Mouse (Mus musculus): Measurements from ENCODE around the gene Slc25a51. TPM values are rescaled to one million over a fixed set of nuclear protein-coding genes. Genes with fewer than 3 reads are reported as not detected.

The Slc25a51 gene
- polyA plus RNA-seq, 1 experiment from 2014 or later, result 62.2 TPM

- Histone ChIP-seq H3K36me3 (peaks cover 43% of the 10 kb centered on the region), H3K9me3 (no peaks in the 10 kb centered on the region), H3K4me2 (no peak overlapping the region), H3K27ac (no peak overlapping the region), H3K4me3 (no peak overlapping the region), H3K27me3 (no peaks in the 10 kb centered on the region), H3K9ac (no peak overlapping the region), H3K4me1 (peaks cover 11% of the 10 kb centered on the region)
- WGBS, result 74% methylated on average over 1 of the region's 1 CpGs
- no peak for ATAC-seq (ENCODE audit: insufficient number of reproducible peaks, insufficient read depth, low FRiP score, low TSS enrichment, low read depth)
Observed at GRCm38 (mm10) chr4:45441778-45442177, 33.2 kb upstream of the Slc25a51 start.

DNA sequence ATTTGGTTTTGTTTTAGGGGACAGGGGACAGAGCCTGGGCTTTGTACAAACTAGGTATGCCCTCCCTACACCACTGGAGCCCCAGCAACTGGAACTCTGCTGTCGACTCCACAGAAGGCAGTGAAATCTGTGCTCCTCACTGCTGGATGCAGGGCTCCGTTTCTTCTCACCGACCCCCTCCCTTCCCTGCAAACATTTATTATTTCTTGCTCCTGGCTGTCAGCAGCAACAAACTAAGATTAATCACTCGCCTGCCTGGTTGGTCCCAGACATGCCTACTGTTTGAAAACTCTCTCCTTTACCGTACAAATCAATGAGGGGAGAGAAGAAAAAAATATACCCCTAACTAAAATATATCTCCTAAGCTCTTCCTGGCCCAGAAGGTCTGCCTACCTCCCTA is 30.7 kb upstream of the Slc25a51 start:
- H3K9ac ChIP-seq, result no peak overlapping the region
- H3K4me3 ChIP-seq, result no peak overlapping the region
- no peak overlapping the region for H3K4me2 ChIP-seq
- H3K4me1 ChIP-seq, result peaks cover 36% of the 10 kb centered on the region
- no peaks in the 10 kb centered on the region for H3K27me3 ChIP-seq
- H3K9me3 ChIP-seq, result no peaks in the 10 kb centered on the region
- H3K36me3 ChIP-seq, result peaks cover 30% of the 10 kb centered on the region
- WGBS, result 50% methylated on average over 5 of the region's 5 CpGs
- no peak for ATAC-seq (ENCODE audit: insufficient number of reproducible peaks, insufficient read depth, low FRiP score, low TSS enrichment, low read depth)
- H3K27ac ChIP-seq, result no peak overlapping the region

- Histone ChIP-seq H3K27me3 (no peaks in the 10 kb centered on the region), H3K4me2 (no peak overlapping the region), H3K9me3 (no peaks in the 10 kb centered on the region), H3K4me1 (peaks cover 59% of the 10 kb centered on the region), H3K4me3 (no peak overlapping the region), H3K36me3 (peaks cover 16% of the 10 kb centered on the region; the same call in 1 of the 2 replicates), H3K9ac (no peak overlapping the region), H3K27ac (no peak overlapping the region)
- no peak for ATAC-seq (ENCODE audit: insufficient number of reproducible peaks, insufficient read depth, low FRiP score, low TSS enrichment, low read depth)
- WGBS, result 20% methylated on average over 3 of the region's 3 CpGs
Observed at GRCm38 (mm10) chr4:45437010-45437409, 28.4 kb upstream of the Slc25a51 start.

GRCm38 (mm10) chr4:45436383-45436913 is 27.9 kb upstream of the Slc25a51 start:
- no peak for ATAC-seq (ENCODE audit: insufficient number of reproducible peaks, insufficient read depth, low FRiP score, low TSS enrichment, low read depth)
- Histone ChIP-seq H3K4me1 (peaks cover 62% of the 10 kb centered on the region), H3K4me3 (no peak overlapping the region), H3K27ac (no peak overlapping the region), H3K4me2 (no peak overlapping the region), H3K9ac (no peak overlapping the region), H3K36me3 (peaks cover 10% of the 10 kb centered on the region; the same call in 1 of the 2 replicates), H3K27me3 (no peaks in the 10 kb centered on the region), H3K9me3 (no peaks in the 10 kb centered on the region)
- WGBS, result 51% methylated on average over 7 of the region's 7 CpGs

GRCm38 (mm10) chr4:45435899-45436298 is 27.3 kb upstream of the Slc25a51 start:
- WGBS, result 62% methylated on average over 2 of the region's 2 CpGs
- Histone ChIP-seq H3K4me2 (no peak overlapping the region), H3K36me3 (peaks cover 9% of the 10 kb centered on the region; the same call in 1 of the 2 replicates), H3K4me3 (no peak overlapping the region), H3K27me3 (no peaks in the 10 kb centered on the region), H3K9ac (no peak overlapping the region), H3K27ac (no peak overlapping the region), H3K9me3 (no peaks in the 10 kb centered on the region), H3K4me1 (peaks cover 62% of the 10 kb centered on the region)
- ATAC-seq (ENCODE audit: insufficient number of reproducible peaks, insufficient read depth, low FRiP score, low TSS enrichment, low read depth), result no peak

- H3K36me3 ChIP-seq, result no peaks in the 10 kb centered on the region
- H3K4me3 ChIP-seq, result no peak overlapping the region
- H3K4me2 ChIP-seq, result no peak overlapping the region
- H3K27ac ChIP-seq, result no peak overlapping the region
- no peak overlapping the region for H3K9ac ChIP-seq
- 67% methylated on average over 4 of the region's 4 CpGs for WGBS
- peaks cover 62% of the 10 kb centered on the region for H3K4me1 ChIP-seq
- no peak for ATAC-seq (ENCODE audit: insufficient number of reproducible peaks, insufficient read depth, low FRiP score, low TSS enrichment, low read depth)
- no peaks in the 10 kb centered on the region for H3K27me3 ChIP-seq
- H3K9me3 ChIP-seq, result no peaks in the 10 kb centered on the region
Observed at GRCm38 (mm10) chr4:45434681-45435080, 26.1 kb upstream of the Slc25a51 start.

DNA sequence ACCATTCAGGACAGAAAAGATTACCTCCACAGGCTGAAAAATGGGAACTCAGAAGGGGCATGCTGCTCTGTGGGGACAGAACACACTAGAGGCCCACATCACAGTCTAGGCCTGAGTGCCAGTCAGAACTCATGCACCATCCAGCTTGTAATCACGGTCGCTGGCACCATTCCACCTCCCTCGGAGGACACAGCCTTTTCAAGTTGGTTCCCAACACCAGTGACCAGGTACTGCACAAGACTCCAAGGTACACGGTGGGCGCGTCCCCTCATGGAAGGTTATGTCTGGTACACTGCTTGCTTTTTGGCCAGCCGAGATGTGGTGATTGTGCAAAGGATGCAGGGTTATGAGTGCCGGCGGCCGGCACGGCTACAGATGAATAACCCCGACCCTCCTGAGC is 25.5 kb upstream of the Slc25a51 start:
- no peak overlapping the region for H3K4me2 ChIP-seq
- H3K4me1 ChIP-seq, result peaks cover 62% of the 10 kb centered on the region
- peak overlapping the region; percentile 69 for H3K27ac ChIP-seq
- no peaks in the 10 kb centered on the region for H3K27me3 ChIP-seq
- H3K9ac ChIP-seq, result no peak overlapping the region
- ATAC-seq (ENCODE audit: insufficient number of reproducible peaks, insufficient read depth, low FRiP score, low TSS enrichment, low read depth), result no peak; the same call in 1 of the 2 replicates
- no peaks in the 10 kb centered on the region for H3K36me3 ChIP-seq
- WGBS, result 64% methylated on average over 12 of the region's 12 CpGs
- no peaks in the 10 kb centered on the region for H3K9me3 ChIP-seq
- H3K4me3 ChIP-seq, result no peak overlapping the region

DNA sequence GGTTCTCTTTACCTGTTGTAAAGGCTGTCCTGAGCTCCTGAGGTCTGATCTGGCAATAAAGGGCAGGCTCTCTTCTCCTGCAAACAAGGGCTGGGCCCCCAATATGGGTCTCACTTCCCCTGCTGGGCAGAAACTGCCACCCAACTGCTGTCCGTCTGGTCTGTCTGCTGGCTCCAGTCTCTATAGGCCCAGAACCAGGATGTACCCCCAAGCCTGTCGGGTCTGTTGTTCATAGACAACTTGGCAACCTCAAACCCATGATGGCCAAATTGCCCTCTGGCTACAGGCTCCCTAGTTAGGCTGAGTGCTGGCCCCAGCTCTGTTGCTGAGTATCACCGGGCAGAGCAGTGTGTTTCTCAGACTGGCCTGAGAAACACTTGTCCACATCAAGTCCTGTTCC is 23.2 kb upstream of the Slc25a51 start:
- Histone ChIP-seq H3K9ac (no peak overlapping the region), H3K4me2 (no peak overlapping the region), H3K9me3 (no peaks in the 10 kb centered on the region), H3K27me3 (no peaks in the 10 kb centered on the region), H3K36me3 (no peaks in the 10 kb centered on the region), H3K4me1 (peaks cover 54% of the 10 kb centered on the region), H3K27ac (no peak overlapping the region), H3K4me3 (no peak overlapping the region)
- WGBS, result 73% methylated on average over 3 of the region's 3 CpGs
- no peak for ATAC-seq (ENCODE audit: insufficient number of reproducible peaks, insufficient read depth, low FRiP score, low TSS enrichment, low read depth)

DNA sequence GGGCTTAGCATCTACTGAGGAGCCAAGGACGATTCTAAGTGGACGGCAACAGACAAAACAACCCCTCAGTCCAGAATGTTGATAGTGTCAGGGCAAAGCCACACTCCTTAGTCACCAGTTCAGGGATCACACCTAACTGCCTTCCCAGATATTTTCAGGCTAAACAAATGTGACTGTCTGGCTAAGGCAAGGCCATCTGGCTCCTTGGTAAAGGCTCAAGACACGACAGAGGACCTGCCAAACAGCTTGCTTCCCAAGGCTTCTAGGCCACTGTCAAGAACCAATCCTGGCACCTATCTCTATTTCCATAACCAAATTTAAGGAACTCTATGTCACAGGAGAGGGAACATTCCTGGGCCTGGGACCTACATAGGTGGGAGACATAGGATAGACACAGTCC is 22.8 kb upstream of the Slc25a51 start:
- peaks cover 52% of the 10 kb centered on the region for H3K4me1 ChIP-seq
- no peak overlapping the region for H3K27ac ChIP-seq

DNA sequence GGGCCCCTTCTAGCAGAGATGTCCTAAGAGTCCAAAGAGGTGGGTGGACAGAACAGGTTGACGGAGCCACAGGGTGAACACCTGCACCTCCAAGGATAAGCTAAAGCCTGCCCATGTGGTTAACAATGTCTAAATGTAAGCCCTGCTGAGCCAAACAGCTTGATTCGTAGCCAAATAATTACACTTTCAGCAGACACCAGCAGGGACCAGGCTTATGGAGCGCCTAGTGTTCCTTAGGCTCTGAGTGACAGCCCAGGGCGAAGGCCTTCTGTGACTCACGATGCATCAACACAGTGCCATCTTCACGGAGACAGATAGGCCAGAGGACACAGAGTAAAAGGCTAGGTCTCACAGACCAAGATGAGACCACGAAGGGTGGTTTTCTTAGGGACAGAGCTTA is 20.9 kb upstream of the Slc25a51 start:
- H3K27ac ChIP-seq, result no peak overlapping the region
- no peaks in the 10 kb centered on the region for H3K9me3 ChIP-seq
- H3K4me1 ChIP-seq, result peaks cover 33% of the 10 kb centered on the region
- H3K4me3 ChIP-seq, result no peak overlapping the region
- no peaks in the 10 kb centered on the region for H3K36me3 ChIP-seq
- no peaks in the 10 kb centered on the region for H3K27me3 ChIP-seq
- no peak for ATAC-seq (ENCODE audit: insufficient number of reproducible peaks, insufficient read depth, low FRiP score, low TSS enrichment, low read depth)
- H3K9ac ChIP-seq, result no peak overlapping the region
- 79% methylated on average over 7 of the region's 7 CpGs for WGBS
- no peak overlapping the region for H3K4me2 ChIP-seq

More for the DNA sequence above, 22.8 kb upstream of the Slc25a51 start:
- Histone ChIP-seq H3K27me3 (no peaks in the 10 kb centered on the region), H3K9ac (no peak overlapping the region), H3K4me3 (no peak overlapping the region), H3K9me3 (no peaks in the 10 kb centered on the region), H3K4me2 (no peak overlapping the region), H3K36me3 (no peaks in the 10 kb centered on the region)
- ATAC-seq (ENCODE audit: insufficient number of reproducible peaks, insufficient read depth, low FRiP score, low TSS enrichment, low read depth), result no peak
- 90% methylated on average over 3 of the region's 3 CpGs for WGBS

DNA sequence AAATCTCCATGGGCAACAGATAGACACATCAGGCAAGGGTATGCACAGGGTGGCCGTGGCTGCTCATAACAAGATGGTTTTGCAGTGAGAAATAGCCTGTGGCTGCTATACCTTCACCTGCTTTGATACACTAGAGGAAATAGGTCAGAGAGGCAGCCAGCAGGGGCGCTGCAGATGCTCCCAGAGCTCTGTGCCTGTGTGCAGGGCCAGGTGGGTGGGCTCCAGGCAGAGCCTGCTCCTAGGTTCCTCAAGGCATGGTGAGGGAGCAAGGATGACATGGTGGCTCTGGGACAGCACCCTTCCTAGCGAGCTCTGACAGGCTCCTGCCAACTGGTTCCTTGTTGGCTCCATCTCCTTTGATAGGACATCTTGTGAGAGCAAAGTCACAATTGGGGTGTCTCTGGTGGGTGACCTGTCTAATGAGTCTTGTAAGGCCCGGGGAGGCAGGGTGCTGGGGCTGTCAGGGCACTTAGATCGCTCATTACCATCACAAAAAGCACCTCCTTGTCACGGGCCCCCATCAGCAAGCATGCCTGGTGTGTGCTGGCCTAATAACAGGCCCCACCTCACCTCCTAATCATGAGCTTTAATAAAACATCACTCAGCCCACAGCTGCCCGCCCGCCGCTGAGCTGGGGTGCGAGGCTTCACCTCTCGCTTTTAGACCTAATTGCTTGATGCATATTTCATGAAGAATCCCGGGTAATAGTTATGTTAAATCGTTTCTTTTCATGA is 18.3 kb upstream of the Slc25a51 start:
- Histone ChIP-seq H3K27ac (no peak overlapping the region), H3K4me2 (no peak overlapping the region), H3K27me3 (no peaks in the 10 kb centered on the region), H3K9ac (no peak overlapping the region), H3K9me3 (no peaks in the 10 kb centered on the region), H3K36me3 (peaks cover 12% of the 10 kb centered on the region; the same call in 1 of the 2 replicates), H3K4me3 (no peak overlapping the region), H3K4me1 (peaks cover 19% of the 10 kb centered on the region)
- ATAC-seq (ENCODE audit: insufficient number of reproducible peaks, insufficient read depth, low FRiP score, low TSS enrichment, low read depth), result no peak
- WGBS, result 71% methylated on average over 13 of the region's 13 CpGs

DNA sequence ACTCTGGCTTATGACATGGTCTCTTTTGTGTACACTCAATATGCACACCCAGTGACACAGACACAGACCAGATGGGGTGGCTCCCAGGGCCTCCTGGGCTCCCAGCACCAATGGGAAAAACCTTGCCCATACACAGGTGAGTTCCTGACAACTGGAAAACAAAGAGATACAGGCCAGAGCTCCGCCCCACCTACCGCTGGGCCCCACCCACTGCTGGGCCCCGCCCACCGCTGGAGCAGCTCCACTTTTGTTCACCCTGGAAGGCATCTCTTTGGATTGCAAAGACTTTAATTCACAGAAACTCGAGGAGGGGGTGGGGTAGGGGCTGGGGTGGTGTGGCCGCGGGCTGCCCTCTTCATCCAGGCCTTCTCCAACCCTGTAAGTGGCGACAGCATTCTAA is 14.8 kb upstream of the Slc25a51 start:
- Histone ChIP-seq H3K9me3 (no peaks in the 10 kb centered on the region), H3K36me3 (peaks cover 12% of the 10 kb centered on the region; the same call in 1 of the 2 replicates), H3K9ac (peak overlapping the region; percentile 46; the same call in 1 of the 2 replicates), H3K27me3 (no peaks in the 10 kb centered on the region), H3K4me1 (peaks cover 46% of the 10 kb centered on the region), H3K27ac (no peak overlapping the region), H3K4me3 (no peak overlapping the region), H3K4me2 (no peak overlapping the region)
- WGBS, result 20% methylated on average over 8 of the region's 8 CpGs
- ATAC-seq (ENCODE audit: insufficient number of reproducible peaks, insufficient read depth, low FRiP score, low TSS enrichment, low read depth), result no peak

Measured in embryonic facial prominence, embryonic 13.5 days (tissue).